Mouse (Mus musculus): ENCODE measurements at regions not wholly inside any gene's neighbourhood (a gene's known extent, or its start where the extent isn't known, plus 50 kb on each side); places are given as distances from the start of the nearest gene placed in this dataset.

DNA sequence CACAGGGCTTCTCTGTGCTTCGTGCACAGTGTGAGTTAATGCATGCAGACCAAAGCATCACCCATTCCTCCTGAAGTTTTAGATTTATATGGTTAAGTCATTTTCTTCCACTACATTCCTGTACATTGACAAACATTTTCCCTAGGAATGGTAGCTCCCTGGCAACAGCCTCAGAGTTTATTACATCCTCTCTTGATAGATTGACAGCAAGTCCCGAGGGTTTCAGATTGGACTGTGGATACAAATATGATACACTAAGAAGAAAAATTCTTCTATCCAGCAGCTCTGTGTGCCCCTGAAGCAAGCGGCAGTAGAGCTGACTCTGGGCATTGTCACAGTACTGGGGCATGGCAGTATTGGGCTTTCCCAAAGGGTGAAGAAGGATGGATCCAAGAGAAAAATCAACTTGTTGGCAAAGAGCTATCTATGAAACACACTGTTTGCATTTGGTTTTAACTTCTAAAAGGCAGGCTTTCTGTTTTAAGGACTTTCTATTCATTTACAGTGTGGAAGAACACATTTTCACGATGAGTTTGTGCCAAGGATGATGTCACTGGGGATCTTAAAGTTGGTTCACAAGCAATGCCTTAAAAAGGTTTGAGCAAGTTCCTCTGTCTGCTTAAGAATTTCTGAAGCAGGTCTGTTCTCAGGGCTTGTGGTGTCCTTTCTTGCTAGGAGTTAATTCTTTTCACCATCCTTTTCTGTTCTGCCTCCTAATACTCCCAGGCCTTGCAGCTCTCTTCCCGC lies 265.2 kb downstream of the Cd47 start:
- 87% methylated on average over 5 of the region's 5 CpGs for WGBS
- no peak overlapping the region for H3K4me2 ChIP-seq

GRCm38 (mm10) chr16:50069033-50069432 lies 268.7 kb downstream of the Cd47 start:
- no peak for ATAC-seq (ENCODE audit: low FRiP score, low read depth)
- Histone ChIP-seq H3K9ac (no peak overlapping the region), H3K4me2 (no peak overlapping the region), H3K27me3 (no peaks in the 10 kb centered on the region), H3K4me1 (replicated peaks) (peaks cover 4% of the 10 kb centered on the region; the same call in 1 of the 2 replicates), H3K4me3 (no peak overlapping the region), H3K27ac (replicated peaks) (no peak overlapping the region), H3K36me3 (no peaks in the 10 kb centered on the region), H3K9me3 (no peaks in the 10 kb centered on the region)
- WGBS, result 82% methylated on average over 4 of the region's 4 CpGs

More for the DNA sequence above, 265.2 kb downstream of the Cd47 start:
- Histone ChIP-seq H3K27ac (replicated peaks) (no peak overlapping the region), H3K27me3 (no peaks in the 10 kb centered on the region), H3K4me1 (replicated peaks) (no peaks in the 10 kb centered on the region), H3K9ac (no peak overlapping the region), H3K36me3 (no peaks in the 10 kb centered on the region), H3K4me3 (no peak overlapping the region), H3K9me3 (no peaks in the 10 kb centered on the region)
- no peak for ATAC-seq (ENCODE audit: low FRiP score, low read depth)

DNA sequence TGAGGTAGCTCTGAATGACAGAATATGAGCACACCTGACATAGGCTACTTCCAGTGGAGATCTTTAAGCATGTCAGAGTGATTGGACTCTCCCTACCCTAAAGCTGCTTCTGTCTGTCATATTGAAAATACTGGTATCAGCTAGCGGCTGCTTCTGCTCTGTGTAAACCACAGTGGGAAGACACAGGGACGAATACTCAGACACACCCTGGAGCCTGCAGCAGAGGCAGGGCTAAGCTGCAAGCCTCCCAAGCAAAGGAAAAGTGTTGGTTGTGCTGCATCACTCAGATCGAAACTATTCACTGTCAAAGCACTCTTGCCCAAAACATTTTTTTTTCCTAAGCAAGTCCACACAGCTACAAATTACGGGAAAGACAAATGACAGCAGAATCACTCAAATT lies 270.4 kb downstream of the Cd47 start:
- Histone ChIP-seq H3K9ac (no peak overlapping the region), H3K9me3 (no peaks in the 10 kb centered on the region), H3K27me3 (no peaks in the 10 kb centered on the region), H3K4me2 (no peak overlapping the region), H3K36me3 (no peaks in the 10 kb centered on the region), H3K27ac (replicated peaks) (no peak overlapping the region), H3K4me3 (no peak overlapping the region), H3K4me1 (replicated peaks) (peaks cover 8% of the 10 kb centered on the region; the same call in 1 of the 2 replicates)
- WGBS, result 70% methylated on average over 4 of the region's 4 CpGs
- ATAC-seq (ENCODE audit: low FRiP score, low read depth), result no peak

- Histone ChIP-seq H3K4me1 (replicated peaks) (peaks cover 8% of the 10 kb centered on the region; the same call in 1 of the 2 replicates), H3K36me3 (no peaks in the 10 kb centered on the region), H3K9me3 (no peaks in the 10 kb centered on the region), H3K9ac (no peak overlapping the region), H3K27me3 (no peaks in the 10 kb centered on the region), H3K4me3 (no peak overlapping the region), H3K27ac (replicated peaks) (no peak overlapping the region), H3K4me2 (peak overlapping the region; percentile 46)
- ATAC-seq (ENCODE audit: low FRiP score, low read depth), result no peak
- 29% methylated on average over 14 of the region's 14 CpGs for WGBS
Measured at GRCm38 (mm10) chr16:50072853-50073360, 272.6 kb downstream of the Cd47 start.

GRCm38 (mm10) chr16:50073979-50074378 lies 273.6 kb downstream of the Cd47 start:
- Histone ChIP-seq H3K4me1 (replicated peaks) (peaks cover 8% of the 10 kb centered on the region; the same call in 1 of the 2 replicates), H3K27me3 (no peaks in the 10 kb centered on the region), H3K9ac (no peak overlapping the region), H3K4me2 (no peak overlapping the region), H3K36me3 (no peaks in the 10 kb centered on the region), H3K27ac (replicated peaks) (no peak overlapping the region), H3K9me3 (no peaks in the 10 kb centered on the region), H3K4me3 (no peak overlapping the region)
- WGBS, result 79% methylated on average over 4 of the region's 4 CpGs
- 0 out of 2 replicates have a peak, but pooled peaks have one; percentile 30 for ATAC-seq (ENCODE audit: low FRiP score, low read depth)

DNA sequence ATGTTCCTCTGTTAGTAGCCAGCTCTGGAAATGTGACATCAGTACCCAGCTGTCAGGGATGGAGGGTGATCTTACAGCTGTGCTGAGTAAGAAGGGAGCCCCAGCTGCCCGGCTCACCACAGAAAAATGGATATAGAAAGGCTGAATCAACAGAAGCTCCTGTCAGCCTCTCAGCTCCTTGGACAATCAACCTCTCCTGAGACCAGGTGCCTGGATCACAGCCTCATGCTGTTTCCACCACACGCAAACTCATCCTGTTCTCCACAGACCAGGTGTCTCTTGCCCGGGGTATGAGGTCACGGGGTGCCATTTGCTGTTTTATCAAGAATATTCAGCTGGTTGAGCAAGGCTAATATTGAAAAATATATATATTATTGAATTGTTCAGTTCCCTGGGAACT lies 275.3 kb downstream of the Cd47 start:
- Histone ChIP-seq H3K4me1 (replicated peaks) (peaks cover 8% of the 10 kb centered on the region; the same call in 1 of the 2 replicates), H3K9ac (no peak overlapping the region), H3K4me3 (no peak overlapping the region), H3K4me2 (no peak overlapping the region), H3K36me3 (no peaks in the 10 kb centered on the region), H3K27ac (replicated peaks) (no peak overlapping the region; the same call in 1 of the 2 replicates), H3K27me3 (no peaks in the 10 kb centered on the region), H3K9me3 (no peaks in the 10 kb centered on the region)
- WGBS, result 60% methylated on average over 4 of the region's 4 CpGs
- 0 out of 2 replicates have a peak, but pooled peaks have one; percentile 38 for ATAC-seq (ENCODE audit: low FRiP score, low read depth)

GRCm38 (mm10) chr16:50081511-50081910 lies 281.2 kb downstream of the Cd47 start:
- no peak overlapping the region for H3K9ac ChIP-seq
- no peak overlapping the region for H3K4me3 ChIP-seq
- H3K4me1 ChIP-seq (replicated peaks), result no peaks in the 10 kb centered on the region
- no peak overlapping the region for H3K4me2 ChIP-seq
- H3K9me3 ChIP-seq, result no peaks in the 10 kb centered on the region
- H3K27me3 ChIP-seq, result no peaks in the 10 kb centered on the region
- H3K27ac ChIP-seq (replicated peaks), result no peak overlapping the region
- WGBS, result 90% methylated on average over 1 of the region's 1 CpGs
- H3K36me3 ChIP-seq, result no peaks in the 10 kb centered on the region
- no peak for ATAC-seq (ENCODE audit: low FRiP score, low read depth)

GRCm38 (mm10) chr16:50092318-50092717 lies 292.0 kb downstream of the Cd47 start:
- WGBS, result 82% methylated on average over 1 of the region's 1 CpGs
- no peaks in the 10 kb centered on the region for H3K4me1 ChIP-seq (replicated peaks)
- H3K4me2 ChIP-seq, result no peak overlapping the region
- no peak overlapping the region for H3K27ac ChIP-seq (replicated peaks)
- H3K9me3 ChIP-seq, result no peaks in the 10 kb centered on the region
- ATAC-seq (ENCODE audit: low FRiP score, low read depth), result no peak
- H3K9ac ChIP-seq, result no peak overlapping the region
- no peaks in the 10 kb centered on the region for H3K27me3 ChIP-seq
- H3K4me3 ChIP-seq, result no peak overlapping the region
- no peaks in the 10 kb centered on the region for H3K36me3 ChIP-seq

- H3K36me3 ChIP-seq, result no peaks in the 10 kb centered on the region
- WGBS, result 94% methylated on average over 3 of the region's 3 CpGs
- no peak overlapping the region for H3K9ac ChIP-seq
- H3K27me3 ChIP-seq, result no peaks in the 10 kb centered on the region
- H3K4me2 ChIP-seq, result no peak overlapping the region
- H3K27ac ChIP-seq (replicated peaks), result no peak overlapping the region
- no peaks in the 10 kb centered on the region for H3K9me3 ChIP-seq
- H3K4me1 ChIP-seq (replicated peaks), result no peaks in the 10 kb centered on the region
- no peak overlapping the region for H3K4me3 ChIP-seq
- ATAC-seq (ENCODE audit: low FRiP score, low read depth), result no peak
Measured at GRCm38 (mm10) chr16:50092780-50093179, 292.4 kb downstream of the Cd47 start.

GRCm38 (mm10) chr16:50095858-50096551 lies 295.7 kb downstream of the Cd47 start:
- WGBS, result 78% methylated on average over 6 of the region's 6 CpGs
- ATAC-seq (ENCODE audit: low FRiP score, low read depth), result no peak
- H3K4me3 ChIP-seq, result no peak overlapping the region
- H3K4me2 ChIP-seq, result no peak overlapping the region
- no peak overlapping the region for H3K27ac ChIP-seq (replicated peaks)
- H3K9ac ChIP-seq, result no peak overlapping the region
- H3K4me1 ChIP-seq (replicated peaks), result no peaks in the 10 kb centered on the region
- no peaks in the 10 kb centered on the region for H3K27me3 ChIP-seq
- no peaks in the 10 kb centered on the region for H3K36me3 ChIP-seq
- no peaks in the 10 kb centered on the region for H3K9me3 ChIP-seq

DNA sequence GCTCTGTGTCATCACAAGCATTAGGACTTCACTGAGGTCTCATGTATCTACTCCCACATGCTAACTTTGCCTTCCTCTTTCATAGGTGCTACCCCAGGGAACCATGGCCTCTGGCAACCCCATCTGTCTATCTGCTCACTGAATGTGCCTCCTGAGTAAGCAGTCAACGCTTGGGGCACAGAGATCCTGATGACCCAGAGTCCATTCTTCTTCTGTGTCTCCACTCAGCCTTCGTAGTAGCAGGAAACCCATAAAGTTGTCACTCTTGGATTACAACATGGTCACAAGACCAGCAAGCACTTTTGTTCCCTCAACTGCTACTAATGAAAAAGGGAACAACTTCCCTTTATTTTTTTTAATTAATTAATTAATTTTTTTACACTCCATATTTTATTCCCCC lies 296.2 kb downstream of the Cd47 start:
- H3K4me3 ChIP-seq, result no peak overlapping the region
- H3K27me3 ChIP-seq, result no peaks in the 10 kb centered on the region
- ATAC-seq (ENCODE audit: low FRiP score, low read depth), result no peak
- H3K4me1 ChIP-seq (replicated peaks), result no peaks in the 10 kb centered on the region
- no peak overlapping the region for H3K27ac ChIP-seq (replicated peaks)
- H3K9me3 ChIP-seq, result no peaks in the 10 kb centered on the region
- no peak overlapping the region for H3K4me2 ChIP-seq
- no peak overlapping the region for H3K9ac ChIP-seq
- 77% methylated on average over 2 of the region's 2 CpGs for WGBS
- H3K36me3 ChIP-seq, result no peaks in the 10 kb centered on the region

DNA sequence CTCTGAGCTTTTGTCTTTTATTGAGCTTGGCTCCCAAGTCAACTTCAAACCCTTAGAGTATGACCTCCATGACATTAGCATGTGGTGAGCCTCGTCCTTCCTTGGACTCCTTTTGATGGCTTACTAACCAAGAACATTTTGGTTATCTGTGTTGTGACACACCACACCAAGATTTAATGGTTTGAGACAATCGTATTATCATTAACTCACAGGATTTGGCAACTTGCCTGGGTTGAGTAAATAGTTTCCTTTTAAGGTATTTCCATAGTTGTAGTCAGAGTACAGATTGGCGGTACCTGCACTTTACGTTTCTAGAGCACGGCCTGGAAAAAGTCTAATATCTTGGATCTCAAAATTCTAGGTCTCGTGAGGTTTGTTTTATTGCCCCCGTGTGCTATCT lies 303.0 kb downstream of the Cd47 start:
- H3K27ac ChIP-seq (replicated peaks), result no peak overlapping the region
- ATAC-seq (ENCODE audit: low FRiP score, low read depth), result no peak
- no peak overlapping the region for H3K9ac ChIP-seq
- no peaks in the 10 kb centered on the region for H3K36me3 ChIP-seq
- H3K9me3 ChIP-seq, result no peaks in the 10 kb centered on the region
- no peaks in the 10 kb centered on the region for H3K27me3 ChIP-seq
- H3K4me3 ChIP-seq, result no peak overlapping the region
- no peak overlapping the region for H3K4me2 ChIP-seq
- no peaks in the 10 kb centered on the region for H3K4me1 ChIP-seq (replicated peaks)
- WGBS, result 85% methylated on average over 7 of the region's 7 CpGs
